Mouse (Mus musculus) T-helper 2 cell (primary cell): Measurements from ENCODE around the gene Ntrk3.

ENCODE experiments used
- in situ Hi-C: fragments of 300-600 bp; cut with MboI, MseI; formaldehyde crosslinking; loops from one replicate; pipeline ENCODE4 v1.15.1; 2025; ENCODE audit warnings: high pct_unique_total_duplicates

Ntrk3 gene

DNA sequence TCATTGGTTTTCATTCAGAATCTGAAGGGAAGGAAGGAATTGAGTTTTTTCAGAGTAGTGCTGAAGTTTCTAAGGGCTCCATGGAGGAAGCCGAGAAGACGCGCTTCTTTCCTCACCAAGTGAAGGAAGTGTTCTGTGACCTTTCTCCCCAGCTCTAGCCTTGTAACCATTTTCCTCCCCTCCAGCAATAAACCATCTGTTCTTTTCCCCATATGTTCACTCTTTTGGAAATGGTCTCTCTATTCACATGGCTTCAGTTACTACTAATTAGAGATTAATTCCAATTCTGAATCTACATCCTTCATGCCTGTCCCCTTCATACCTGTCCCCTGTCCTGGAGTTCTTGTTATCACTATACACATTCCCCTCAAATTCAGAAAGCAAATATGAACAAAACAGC is 209.8 kb downstream of the Ntrk3 start:
- in situ Hi-C loops = no loop called here

DNA sequence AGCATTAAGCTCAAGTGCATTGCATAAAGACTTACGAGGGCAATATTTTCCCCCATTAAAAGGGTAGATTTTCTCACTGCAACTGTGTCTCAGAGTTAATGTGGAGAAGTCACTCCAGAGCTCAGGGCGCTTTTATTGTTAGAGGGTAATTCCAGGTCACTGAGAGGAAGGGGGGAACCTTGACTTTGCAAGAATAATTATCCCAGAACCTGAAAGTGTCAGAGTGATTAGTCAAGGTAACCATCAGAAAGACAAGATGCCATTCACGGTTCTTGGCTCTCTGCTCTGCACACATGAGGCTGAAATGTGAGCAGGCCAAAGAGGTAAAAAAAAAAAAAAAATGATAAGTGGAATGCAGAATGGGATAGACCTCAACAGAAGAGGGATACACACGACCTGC is 210.2 kb downstream of the Ntrk3 start:
- in situ Hi-C loops = no loop called here

- in situ Hi-C loops = no loop called here
These were observed 217.4 kb downstream of the Ntrk3 start for GRCm38 (mm10) chr7:78520243-78520927.

DNA sequence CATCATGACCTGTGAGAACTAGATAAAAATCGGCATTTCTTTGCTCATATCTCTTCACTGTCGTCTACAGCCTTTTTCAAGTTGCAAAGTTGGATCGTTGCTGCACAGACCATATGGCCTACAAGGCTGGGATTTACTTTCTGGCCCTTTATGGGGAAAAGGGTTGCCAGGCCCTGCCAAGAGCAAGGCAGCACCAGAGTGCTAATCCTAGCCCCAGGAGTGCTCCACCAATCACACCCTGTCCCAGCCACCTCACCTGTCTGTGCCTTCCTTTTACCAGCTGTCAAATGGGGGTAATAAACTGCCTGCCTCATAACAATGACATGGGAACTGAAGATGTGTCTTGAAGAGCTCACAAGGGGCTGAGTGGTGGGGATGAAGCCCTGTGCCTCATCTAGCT is 218.1 kb downstream of the Ntrk3 start:
- in situ Hi-C loops = no loop called here

GRCm38 (mm10) chr7:78518760-78519363 is 218.9 kb downstream of the Ntrk3 start:
- in situ Hi-C loops = no loop called here

- in situ Hi-C loops = no loop called here
These were observed 222.7 kb downstream of the Ntrk3 start for GRCm38 (mm10) chr7:78515042-78515609.

DNA sequence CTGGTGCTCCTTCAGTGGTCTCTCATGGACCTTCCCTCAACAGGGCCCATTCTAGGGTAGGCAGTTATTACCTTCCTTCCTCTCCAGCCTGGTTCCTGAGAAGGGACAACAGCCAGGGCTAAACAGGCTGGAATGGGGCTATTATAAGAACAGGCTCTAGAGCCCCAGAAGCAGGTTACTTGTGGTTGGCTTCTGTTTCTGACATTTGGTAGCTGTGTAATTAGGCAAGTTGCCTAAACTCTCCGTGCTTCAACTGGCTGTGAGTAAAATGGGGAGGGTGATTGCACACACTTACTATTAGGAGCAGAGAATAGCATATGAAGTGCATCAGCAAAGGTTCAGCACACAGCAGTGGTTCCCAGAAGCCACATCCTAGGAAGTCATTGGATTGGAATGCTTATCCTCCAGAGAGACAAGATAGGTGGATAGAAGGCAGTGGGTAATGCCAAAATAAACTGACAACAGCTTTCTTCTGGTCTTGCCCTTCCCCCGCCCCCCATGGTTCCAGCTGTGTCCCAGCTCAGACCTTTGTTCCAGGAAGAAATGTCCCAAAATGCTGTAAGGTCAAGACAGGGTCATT is 230.7 kb downstream of the Ntrk3 start:
- in situ Hi-C loops = no loop called here

- in situ Hi-C loops = no loop called here
These were observed 236.9 kb downstream of the Ntrk3 start for GRCm38 (mm10) chr7:78500863-78501262.

DNA sequence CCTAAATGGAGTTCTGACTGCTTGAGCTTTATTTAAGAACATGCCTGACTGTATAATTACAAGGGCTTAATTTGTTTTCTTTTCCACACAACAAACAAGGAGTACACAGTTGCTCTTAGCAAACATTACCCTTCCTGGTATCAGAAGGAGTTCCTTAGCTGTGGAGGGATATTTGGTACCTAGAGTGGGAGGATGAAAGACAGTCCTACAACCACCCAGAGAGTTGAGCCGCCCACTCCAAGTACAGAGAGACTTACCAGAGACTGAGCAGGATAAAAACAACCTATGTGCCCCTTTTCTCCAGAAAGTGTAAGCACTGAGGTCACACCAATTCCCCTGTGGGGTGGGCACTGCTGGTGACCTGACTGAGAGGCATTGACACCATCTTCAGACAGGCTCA is 237.8 kb downstream of the Ntrk3 start:
- in situ Hi-C loops = no loop called here

DNA sequence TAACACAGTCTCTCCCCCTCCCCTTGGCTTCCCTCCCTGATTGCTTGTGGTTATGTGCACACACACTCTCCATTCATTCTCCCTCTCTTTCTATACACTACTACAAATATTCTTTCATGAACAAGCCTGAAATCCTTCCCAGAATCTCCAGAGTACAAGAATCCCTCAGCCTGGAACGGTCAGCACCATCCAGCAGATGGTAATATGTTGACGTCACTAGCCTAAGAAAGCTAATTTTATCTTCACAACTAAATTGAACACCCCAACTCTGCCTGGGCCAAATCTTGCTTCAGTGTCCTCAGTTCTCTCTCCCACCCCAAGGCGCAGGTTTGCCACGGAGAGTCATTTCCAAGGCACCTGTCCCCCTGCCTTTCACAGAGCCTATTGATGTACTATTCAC is 239.5 kb downstream of the Ntrk3 start:
- in situ Hi-C loops = no loop called here

DNA sequence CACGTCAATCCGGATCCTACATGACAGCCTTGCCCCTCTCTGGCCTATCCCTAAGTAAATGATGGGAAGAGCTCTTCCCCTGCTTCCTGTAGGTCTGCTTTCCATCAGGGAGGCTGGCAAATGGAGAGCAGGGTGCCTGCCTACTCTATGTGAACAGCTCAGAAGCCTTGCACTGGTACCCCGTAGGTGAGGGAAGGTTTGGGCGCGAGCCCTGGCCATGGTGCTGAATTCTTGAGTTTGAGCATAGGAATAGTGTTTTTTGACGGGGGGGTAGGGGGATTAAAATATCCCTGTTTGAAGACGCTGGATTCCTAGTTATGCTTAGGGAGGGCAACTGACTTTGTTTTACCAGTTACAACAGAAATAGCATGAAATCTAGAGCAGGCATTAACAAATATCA is 240.0 kb downstream of the Ntrk3 start:
- in situ Hi-C loops = no loop called here

DNA sequence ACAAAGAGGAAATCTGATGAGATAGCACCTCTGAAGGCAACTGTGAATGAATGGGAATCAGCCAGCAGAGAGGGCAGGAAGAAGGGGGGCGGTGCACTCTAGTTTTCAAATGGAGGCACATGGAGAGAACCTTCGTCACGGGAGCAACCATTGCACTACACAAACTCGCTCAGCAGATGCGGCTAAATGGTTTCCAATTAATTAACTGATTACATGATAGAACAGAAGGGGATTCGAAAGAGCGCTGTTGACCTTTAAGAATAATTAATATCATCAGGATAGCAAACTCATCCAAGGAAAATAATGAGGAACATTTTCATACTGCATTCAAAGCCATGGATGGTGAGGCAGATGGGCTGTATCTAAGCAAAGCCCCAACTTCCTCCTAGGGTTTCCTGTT is 244.2 kb downstream of the Ntrk3 start:
- in situ Hi-C loops = no loop called here

GRCm38 (mm10) chr7:78491176-78491575 is 246.6 kb downstream of the Ntrk3 start:
- in situ Hi-C loops = no loop called here

- in situ Hi-C loops = no loop called here
These were observed 253.5 kb downstream of the Ntrk3 start for GRCm38 (mm10) chr7:78484290-78484689.

GRCm38 (mm10) chr7:78483729-78484128 is 254.1 kb downstream of the Ntrk3 start:
- in situ Hi-C loops = no loop called here

DNA sequence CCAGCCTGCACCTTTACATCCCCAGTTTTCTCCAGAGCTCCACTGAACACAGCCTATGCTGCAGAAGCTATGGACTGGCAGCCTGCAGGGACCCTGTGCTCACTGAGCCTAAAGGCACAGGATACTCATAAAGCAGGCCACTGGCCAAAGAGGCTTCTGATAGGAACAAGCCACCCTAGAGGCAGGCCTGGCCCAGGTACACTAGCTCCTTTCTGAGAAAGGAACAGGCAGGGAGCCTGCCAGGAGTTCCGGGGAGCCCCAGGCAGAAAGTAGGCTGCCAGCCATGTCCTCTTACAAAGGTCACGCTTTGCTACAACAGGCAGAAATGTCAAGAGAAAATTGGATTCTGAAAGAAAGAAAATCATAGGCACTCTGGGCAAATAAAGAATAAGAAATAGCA is 254.8 kb downstream of the Ntrk3 start:
- in situ Hi-C loops = no loop called here

DNA sequence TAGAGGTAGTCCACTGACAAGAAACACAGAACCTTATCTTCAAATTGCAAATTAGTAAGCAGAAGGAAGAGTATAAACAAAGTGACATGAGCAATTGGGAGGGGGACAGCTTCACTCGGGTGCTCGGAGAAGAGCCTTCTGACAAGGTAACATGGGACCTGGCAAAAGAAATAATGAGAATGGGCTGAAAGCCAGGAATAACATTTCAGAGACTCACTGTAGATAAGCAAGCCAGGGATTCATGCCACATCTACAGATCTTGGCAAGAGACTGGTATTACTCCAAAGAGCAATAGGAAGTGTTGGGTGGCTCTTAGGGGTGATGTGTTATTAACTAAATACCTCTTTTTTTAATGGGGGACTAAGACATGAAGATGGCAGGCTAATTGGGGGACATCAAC is 258.9 kb downstream of the Ntrk3 start:
- in situ Hi-C loops = no loop called here

DNA sequence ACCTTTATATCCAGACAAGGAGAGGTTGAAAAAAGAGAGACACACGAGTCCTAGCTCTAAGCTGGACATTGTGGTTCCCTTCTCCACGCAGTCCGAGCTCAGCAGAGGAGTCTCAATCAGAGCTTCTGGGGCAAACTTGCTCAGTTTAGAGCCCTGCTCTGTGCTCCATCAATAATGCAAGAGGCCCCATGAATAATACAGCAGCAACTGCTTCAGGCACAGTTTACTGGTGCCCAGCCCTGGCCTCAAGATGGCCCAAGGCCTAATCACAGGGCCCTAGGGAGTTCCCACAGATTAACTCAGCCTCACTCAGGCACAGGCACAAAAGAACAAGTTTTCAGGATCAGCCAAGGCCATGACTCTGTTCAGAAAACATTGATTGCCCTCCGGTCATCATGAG is 266.1 kb downstream of the Ntrk3 start:
- in situ Hi-C loops = no loop called here

DNA sequence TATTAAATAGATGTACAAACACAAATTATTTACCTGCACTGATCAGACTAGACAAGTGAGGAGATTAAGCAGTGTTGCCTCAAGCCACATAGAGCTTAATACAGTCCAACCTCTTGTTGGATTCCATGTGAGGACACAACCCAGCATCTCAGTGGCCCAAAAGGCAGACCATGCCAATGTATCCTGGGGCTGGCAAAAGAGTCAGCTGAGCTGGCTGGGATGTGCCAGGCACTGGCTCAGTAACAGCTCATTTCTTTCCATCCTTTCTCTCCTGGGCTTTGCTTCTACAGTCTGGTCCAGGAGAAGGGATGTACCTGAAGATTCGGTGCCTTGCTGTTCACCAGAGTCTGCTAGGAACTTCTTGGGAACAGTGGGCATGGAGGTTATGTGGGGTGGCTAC is 266.5 kb downstream of the Ntrk3 start:
- in situ Hi-C loops = no loop called here

DNA sequence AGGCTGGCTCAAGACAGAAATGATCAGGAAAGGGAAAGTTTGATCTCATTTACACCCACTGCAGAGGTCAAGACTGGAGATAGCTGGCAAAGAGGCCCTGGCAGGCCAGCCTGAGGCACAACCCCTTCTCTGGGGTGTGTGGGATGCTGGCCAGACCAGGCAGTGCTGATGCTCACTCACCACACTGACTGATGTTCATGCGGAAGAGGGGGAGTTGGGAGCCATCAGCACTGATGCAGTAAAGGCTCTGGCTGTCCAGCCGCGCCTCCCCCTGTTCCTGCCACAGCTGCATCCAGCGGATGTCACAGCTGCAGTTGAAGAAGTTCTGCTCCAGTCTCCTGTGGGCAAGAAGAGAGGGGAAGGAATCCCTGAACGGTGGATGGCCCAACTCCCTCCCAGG is 275.2 kb downstream of the Ntrk3 start:
- in situ Hi-C loops = no loop called here

DNA sequence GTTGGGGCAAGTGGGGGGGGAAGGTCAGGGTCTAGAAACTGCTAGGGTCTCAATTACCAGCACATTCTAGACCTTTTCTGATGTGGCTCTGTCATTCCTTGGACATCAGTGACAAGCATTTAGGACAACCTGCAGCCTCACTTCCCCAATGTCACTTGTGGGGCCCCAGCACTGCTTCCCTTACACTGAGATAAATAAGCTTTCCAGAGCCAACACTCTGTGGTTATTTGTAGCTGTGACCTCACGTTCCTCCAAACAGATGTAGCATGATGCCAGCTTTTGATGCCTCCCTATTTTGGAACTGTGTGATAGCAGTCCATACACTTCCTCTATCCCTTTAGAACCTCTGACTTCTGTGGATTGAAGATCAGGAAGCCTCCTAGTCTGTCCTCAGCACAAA is 278.8 kb downstream of the Ntrk3 start:
- in situ Hi-C loops = loop anchor here (10.0 kb wide), 1 partner anchor 884 kb away; no protein-coding TSS in a partner anchor

DNA sequence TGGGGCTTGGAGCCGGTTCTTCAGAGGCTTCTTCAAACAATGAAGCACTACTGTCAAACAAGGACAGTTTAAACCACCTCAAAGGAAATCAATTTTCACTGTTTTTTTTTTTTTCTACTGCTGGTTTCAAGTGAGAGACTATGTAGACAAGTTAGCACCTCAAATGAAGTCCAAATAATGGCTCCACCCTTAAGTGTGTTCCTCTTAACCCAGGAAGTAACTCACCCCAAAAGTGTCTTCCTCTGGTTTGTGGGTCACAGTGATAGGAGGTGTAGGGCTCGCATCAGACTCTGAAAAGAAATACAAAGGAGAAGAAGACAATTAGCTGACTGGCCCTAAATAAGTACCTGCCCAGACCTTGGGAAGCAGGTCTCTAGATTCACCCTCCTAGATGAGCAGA is 286.1 kb downstream of the Ntrk3 start:
- in situ Hi-C loops = loop anchor here (10.0 kb wide), 1 partner anchor 877 kb away; no protein-coding TSS in a partner anchor
